Mouse (Mus musculus) forebrain, postnatal 0 days (tissue): ENCODE data around the gene Trpm3. TPM values are rescaled to one million over a fixed set of nuclear protein-coding genes. Genes with fewer than 3 reads are reported as not detected.

Experiments used
- ATAC-seq: fragments of 200-750 bp; cut with Nextera tagmentation; 2 replicates; pipeline ENCODE4 v1.8.0; 2017; ENCODE audit warnings: mild to moderate bottlenecking, moderate library complexity
- DNase-seq: peaks from one replicate; pipeline ENCODE4 v3.0.0-alpha.2; 2015
- H3K27ac ChIP-seq: fragments of 300-500 bp; sonication (generic); 2 replicates; pipeline ENCODE4 v1.5.1; 2014; ENCODE audit warnings: low read depth, mild to moderate bottlenecking, antibody characterized with exemption, low read length, moderate library complexity, mixed read lengths
- H3K27me3 ChIP-seq: fragments of 300-500 bp; sonication (generic); 2 replicates; pipeline ENCODE4 v1.6.1; 2014; ENCODE audit warnings: mild to moderate bottlenecking, low read length, mixed read lengths; ENCODE audit not compliant: insufficient read depth
- H3K36me3 ChIP-seq: fragments of 300-500 bp; sonication (generic); 2 replicates; pipeline ENCODE4 v1.6.1; 2014; ENCODE audit warnings: mild to moderate bottlenecking, moderate library complexity; ENCODE audit not compliant: insufficient read depth
- H3K4me1 ChIP-seq: fragments of 300-500 bp; sonication (generic); 2 replicates; pipeline ENCODE4 v1.6.1; 2014; ENCODE audit warnings: antibody characterized with exemption; ENCODE audit not compliant: insufficient read depth
- H3K4me2 ChIP-seq: fragments of 300-500 bp; sonication (generic); 2 replicates; pipeline ENCODE4 v1.6.1; 2014; ENCODE audit warnings: low read depth, mild to moderate bottlenecking, moderate library complexity
- H3K4me3 ChIP-seq: fragments of 300-500 bp; sonication (generic); 2 replicates; pipeline ENCODE4 v1.5.1; 2014; ENCODE audit warnings: low read depth, low read length, mixed read lengths
- H3K9ac ChIP-seq: fragments of 300-500 bp; sonication (generic); 2 replicates; pipeline ENCODE4 v1.6.1; 2014; ENCODE audit warnings: mild to moderate bottlenecking
- H3K9me3 ChIP-seq: fragments of 300-500 bp; sonication (generic); 2 replicates; pipeline ENCODE4 v1.6.1; 2016; ENCODE audit warnings: low read length
- CTCF ChIP-seq: sonication (generic); IDR thresholded peaks from 2 replicates; pipeline ENCODE4 v1.5.1; 2016; ENCODE audit warnings: antibody characterized with exemption, control low read depth, low read depth
- WGBS: fragments of 180-500 bp; shearing (Covaris S2); extraction: QIAGEN DNeasy Blood & Tissue Kit; methylation state at CpG from one replicate; pipeline ENCODE4 v1.1.7; 2014; 5-methylcytosine and 5-hydroxymethylcytosine counted together
- polyA plus RNA-seq: library from polyadenylated mRNA; unstranded; fragments of >200 nt; fragmentation: Nextera tagmentation; extraction: Ambion mirVana; gene quantifications from 2 replicates; pipeline ENCODE4 v1.2.1, GENCODE M21; 2015
- total RNA-seq: library from RNA; depleted of rRNA; stranded (reverse); fragments of >200 nt; gene quantifications from 2 replicates; pipeline ENCODE4 v1.2.3, GENCODE M21; 2014

The Trpm3 gene
- total and polyA plus RNA-seq, 2 experiments from 2014 or later: 25.6 to 39.7 TPM

GRCm38 (mm10) chr19:23034117-23034516, 895.3 kb downstream of the Trpm3 start:
- Histone ChIP-seq H3K27me3 (no peaks in the 10 kb centered on the region), H3K9ac (no peak overlapping the region), H3K4me1 (no peaks in the 10 kb centered on the region), H3K9me3 (no peaks in the 10 kb centered on the region), H3K4me3 (no peak overlapping the region), H3K4me2 (no peak overlapping the region), H3K27ac (no peak overlapping the region), H3K36me3 (no peaks in the 10 kb centered on the region)
- WGBS: 78% methylated on average over 5 of the region's 5 CpGs
- DNase-seq: no peak
- no peak for ATAC-seq
- TF ChIP-seq CTCF: no peak

GRCm38 (mm10) chr19:23034933-23035332, 896.1 kb downstream of the Trpm3 start:
- no peak overlapping the region for H3K27ac ChIP-seq
- DNase-seq: no peak
- H3K9me3 ChIP-seq: no peaks in the 10 kb centered on the region
- ATAC-seq: no peak
- H3K27me3 ChIP-seq: no peaks in the 10 kb centered on the region
- no peak overlapping the region for H3K4me3 ChIP-seq
- 92% methylated on average over 4 of the region's 4 CpGs for WGBS
- no peak overlapping the region for H3K9ac ChIP-seq
- no peak for TF ChIP-seq CTCF
- H3K4me1 ChIP-seq: no peaks in the 10 kb centered on the region
- no peak overlapping the region for H3K4me2 ChIP-seq
- no peaks in the 10 kb centered on the region for H3K36me3 ChIP-seq

GRCm38 (mm10) chr19:23035786-23036185, 896.9 kb downstream of the Trpm3 start:
- DNase-seq (no peak), ATAC-seq (no peak)
- TF ChIP-seq CTCF: no peak
- no peaks in the 10 kb centered on the region for H3K36me3 ChIP-seq
- H3K27me3 ChIP-seq: no peaks in the 10 kb centered on the region
- no peak overlapping the region for H3K9ac ChIP-seq
- H3K27ac ChIP-seq: no peak overlapping the region
- H3K4me2 ChIP-seq: no peak overlapping the region
- H3K4me1 ChIP-seq: no peaks in the 10 kb centered on the region
- WGBS: 82% methylated on average over 3 of the region's 3 CpGs
- no peak overlapping the region for H3K4me3 ChIP-seq
- H3K9me3 ChIP-seq: no peaks in the 10 kb centered on the region

GRCm38 (mm10) chr19:23036782-23037477, 898.1 kb downstream of the Trpm3 start:
- ATAC-seq (peak; percentile 75), DNase-seq (peak; percentile 24)
- H3K27me3 ChIP-seq: no peaks in the 10 kb centered on the region
- no peaks in the 10 kb centered on the region for H3K9me3 ChIP-seq
- H3K4me1 ChIP-seq: no peaks in the 10 kb centered on the region
- H3K27ac ChIP-seq: no peak overlapping the region
- WGBS: 42% methylated on average over 11 of the region's 11 CpGs
- no peak for TF ChIP-seq CTCF
- H3K4me3 ChIP-seq: no peak overlapping the region
- no peak overlapping the region for H3K9ac ChIP-seq
- no peaks in the 10 kb centered on the region for H3K36me3 ChIP-seq
- no peak overlapping the region for H3K4me2 ChIP-seq

GRCm38 (mm10) chr19:23037499-23037898, 898.7 kb downstream of the Trpm3 start:
- Histone ChIP-seq H3K27me3 (no peaks in the 10 kb centered on the region), H3K4me3 (no peak overlapping the region), H3K4me1 (no peaks in the 10 kb centered on the region), H3K27ac (no peak overlapping the region), H3K4me2 (no peak overlapping the region), H3K36me3 (no peaks in the 10 kb centered on the region), H3K9me3 (no peaks in the 10 kb centered on the region), H3K9ac (no peak overlapping the region)
- DNase-seq: no peak
- TF ChIP-seq CTCF: no peak
- WGBS: 81% methylated on average over 14 of the region's 14 CpGs
- no peak for ATAC-seq

GRCm38 (mm10) chr19:23038321-23038720, 899.5 kb downstream of the Trpm3 start:
- WGBS: 92% methylated on average over 2 of the region's 2 CpGs
- Histone ChIP-seq H3K27me3 (no peaks in the 10 kb centered on the region), H3K4me1 (no peaks in the 10 kb centered on the region), H3K9ac (no peak overlapping the region), H3K27ac (no peak overlapping the region), H3K9me3 (no peaks in the 10 kb centered on the region), H3K4me3 (no peak overlapping the region), H3K4me2 (no peak overlapping the region), H3K36me3 (no peaks in the 10 kb centered on the region)
- ATAC-seq (no peak), DNase-seq (no peak)
- no peak for TF ChIP-seq CTCF

- 57% methylated on average over 6 of the region's 6 CpGs for WGBS
- no peaks in the 10 kb centered on the region for H3K9me3 ChIP-seq
- no peak overlapping the region for H3K27ac ChIP-seq
- H3K4me2 ChIP-seq: no peak overlapping the region
- no peak overlapping the region for H3K4me3 ChIP-seq
- no peaks in the 10 kb centered on the region for H3K36me3 ChIP-seq
- no peak for TF ChIP-seq CTCF
- H3K4me1 ChIP-seq: no peaks in the 10 kb centered on the region
- no peak for DNase-seq
- ATAC-seq: no peak
- H3K9ac ChIP-seq: no peak overlapping the region
- H3K27me3 ChIP-seq: no peaks in the 10 kb centered on the region
Observed at GRCm38 (mm10) chr19:23041483-23042167, 902.8 kb downstream of the Trpm3 start.
